ENCODE assay signal across 8 mouse cellular contexts in the genomic region with DNA sequence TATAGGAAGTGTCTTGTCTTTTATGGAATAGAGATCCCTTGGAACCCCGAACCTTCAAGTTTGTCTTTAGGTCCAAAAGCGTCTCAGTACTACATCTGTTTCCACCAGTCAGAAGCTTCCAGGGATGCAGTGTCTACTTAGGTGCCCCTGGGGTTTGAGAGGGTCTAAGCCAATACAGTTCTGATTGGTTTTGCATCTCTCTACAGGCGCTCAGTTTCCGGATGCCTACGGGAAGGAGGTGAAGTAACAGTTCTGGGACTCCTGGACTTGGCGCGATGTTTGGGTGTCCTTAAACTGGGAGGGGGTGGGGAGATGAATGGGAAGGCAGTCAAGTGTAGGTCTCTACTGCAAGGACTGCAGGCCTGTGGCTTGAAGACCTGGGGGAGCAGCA. TPM values are rescaled to one million over a fixed set of nuclear protein-coding genes. Genes with fewer than 3 reads are reported as not detected.
DNase-seq lines count a peak whose midpoint lies in the region; ATAC-seq and TF ChIP-seq lines count a peak whose summit lies in the region.

No protein-coding gene starts in this region.

- peak overlapping the region; percentile 91 for H3K4me2 ChIP-seq in heart, embryonic 11.5 days
- peak overlapping the region; percentile 95 for H3K4me2 ChIP-seq in forebrain, postnatal 0 days (ENCODE audit: low read depth)
- peak overlapping the region; percentile 99 for H3K4me2 ChIP-seq in liver, embryonic 16.5 days (ENCODE audit: low read depth, low read length)

- no peak for TF ChIP-seq RAD21 in MEL (IDR thresholded peaks at IDR 0.05; ENCODE audit: low read depth, low read length)

- peak overlapping the region; percentile 85 for H3K9ac ChIP-seq in heart, embryonic 11.5 days (ENCODE audit: low read depth, low read length)
- peak overlapping the region; percentile 86 for H3K9ac ChIP-seq in MEL (ENCODE audit: control insufficient read depth, low read depth, low read length, poor library complexity, severe bottlenecking)
- H3K9ac ChIP-seq in forebrain, postnatal 0 days = peak overlapping the region; percentile 72
- H3K9ac ChIP-seq in liver, embryonic 16.5 days (ENCODE audit: low read depth, low read length) = peak overlapping the region; percentile 87

- peaks cover 34% of the 10 kb centered on the region for H3K27me3 ChIP-seq in heart, embryonic 11.5 days (ENCODE audit: control insufficient read depth, insufficient read depth, low read length)
- H3K27me3 ChIP-seq in MEL (ENCODE audit: control insufficient read depth in 1 of 2, insufficient read depth in 2 of 2, low read length in 2 of 2) = no peaks in the 10 kb centered on the region; a peak in 1 of 4 replicates
- no peaks in the 10 kb centered on the region for H3K27me3 ChIP-seq in forebrain, postnatal 0 days (ENCODE audit: insufficient read depth, low read length)
- H3K27me3 ChIP-seq in liver, embryonic 16.5 days (ENCODE audit: control insufficient read depth, insufficient read depth, low read depth, low read length) = peaks cover 41% of the 10 kb centered on the region

- peaks cover 28% of the 10 kb centered on the region for H3K4me1 ChIP-seq in heart, embryonic 11.5 days (ENCODE audit: control insufficient read depth, insufficient read depth, low read length)
- peaks cover 6 to 19% of the 10 kb centered on the region in 2 experiments for H3K4me1 ChIP-seq in MEL (ENCODE audit: control insufficient read depth in 1 of 2, insufficient read depth in 2 of 2, low read length in 2 of 2)
- peaks cover 20% of the 10 kb centered on the region for H3K4me1 ChIP-seq in forebrain, postnatal 0 days (ENCODE audit: insufficient read depth)
- H3K4me1 ChIP-seq in liver, embryonic 16.5 days (ENCODE audit: control insufficient read depth, low read depth, low read length) = peaks cover 40% of the 10 kb centered on the region

- H3K9me3 ChIP-seq in heart, embryonic 11.5 days (replicated peaks; ENCODE audit: control insufficient read depth, low read length) = no peaks in the 10 kb centered on the region
- no peaks in the 10 kb centered on the region for H3K9me3 ChIP-seq in MEL (replicated peaks; ENCODE audit: insufficient read depth, low read length)
- H3K9me3 ChIP-seq in forebrain, postnatal 0 days (ENCODE audit: low read length) = no peaks in the 10 kb centered on the region
- H3K9me3 ChIP-seq in liver, embryonic 16.5 days (replicated peaks; ENCODE audit: control insufficient read depth, low read length) = no peaks in the 10 kb centered on the region

- H3K36me3 ChIP-seq in heart, embryonic 11.5 days (ENCODE audit: control insufficient read depth, insufficient read depth, low read length) = no peaks in the 10 kb centered on the region
- peaks cover 0 to 10% of the 10 kb centered on the region in 2 experiments; a peak in 2 of 4 replicates for H3K36me3 ChIP-seq in MEL (ENCODE audit: control insufficient read depth in 1 of 2, insufficient read depth in 2 of 2, low read length in 2 of 2)
- H3K36me3 ChIP-seq in forebrain, postnatal 0 days (ENCODE audit: insufficient read depth) = no peaks in the 10 kb centered on the region
- H3K36me3 ChIP-seq in liver, embryonic 16.5 days (ENCODE audit: control insufficient read depth, insufficient read depth) = 0 out of 2 replicates have a peak, but pooled peaks cover 2% of the 10 kb centered on the region

- no peak for DNase-seq in heart, adult 8-10 months (ENCODE audit: low spot score)
- DNase-seq in MEL (ENCODE audit: low read depth, low spot score) = peak; percentile 80
- no peak for DNase-seq in forebrain, postnatal 0 days
- DNase-seq in ovary, adult 18-20 months (ENCODE audit: low spot score) = no peak
- no peak for DNase-seq in thymus, postnatal 10 days (ENCODE audit: low spot score in 2 of 2)
- DNase-seq in left cerebral cortex, adult 8-10 months (ENCODE audit: low spot score in 2 of 2) = no peak

- 1% methylated on average over 7 of the region's 7 CpGs for WGBS in heart, embryonic 11.5 days (ENCODE audit: insufficient replicate concordance)
- 3% methylated on average over 7 of the region's 7 CpGs for WGBS in forebrain, postnatal 0 days
- WGBS in liver, embryonic 16.5 days (ENCODE audit: insufficient replicate concordance) = under 1% methylated on average over 7 of the region's 7 CpGs

- TF ChIP-seq CTCF in MEL (IDR thresholded peaks at IDR 0.05 in 2 of 3, conservative IDR thresholded peaks at IDR 0.05 in 1 of 3; ENCODE audit: control insufficient read depth in 1 of 3, insufficient read depth in 1 of 3, low read depth in 2 of 3, low read length in 3 of 3, poor library complexity in 1 of 3, severe bottlenecking in 1 of 3) = no peak
- TF ChIP-seq CTCF in forebrain, postnatal 0 days (IDR thresholded peaks at IDR 0.05; ENCODE audit: low read depth) = no peak

- peak overlapping the region; percentile 70 for H3K4me3 ChIP-seq in heart, embryonic 11.5 days (ENCODE audit: low read depth, low read length)
- H3K4me3 ChIP-seq in MEL (ENCODE audit: control insufficient read depth in 1 of 2, insufficient read depth in 1 of 2, low read depth in 2 of 2, low read length in 2 of 2) = peak overlapping the region; percentile 84 to 91
- peak overlapping the region; percentile 87 for H3K4me3 ChIP-seq in forebrain, postnatal 0 days (ENCODE audit: low read depth, low read length)
- H3K4me3 ChIP-seq in liver, embryonic 16.5 days (ENCODE audit: low read depth, low read length) = peak overlapping the region; percentile 81

- peak; percentile 2 to 43; a peak in 2 of 4 replicates for TF ChIP-seq EP300 in MEL (IDR thresholded peaks at IDR 0.05; ENCODE audit: low read depth in 1 of 2, low read length in 2 of 2)

- H3K27ac ChIP-seq in heart, embryonic 11.5 days (ENCODE audit: low read depth, low read length) = peak overlapping the region; percentile 85
- H3K27ac ChIP-seq in MEL (ENCODE audit: control insufficient read depth, low read depth, low read length) = peak overlapping the region; percentile 40
- H3K27ac ChIP-seq in forebrain, postnatal 0 days (ENCODE audit: low read depth, low read length) = peak overlapping the region; percentile 88
- H3K27ac ChIP-seq in liver, embryonic 16.5 days (ENCODE audit: low read length) = peak overlapping the region; percentile 91

- no peak for ATAC-seq in heart, embryonic 11.5 days (replicated peaks; ENCODE audit: insufficient number of reproducible peaks, low FRiP score, low TSS enrichment)
- no peak; the same call in 1 of the 2 replicates for ATAC-seq in forebrain, postnatal 0 days
- ATAC-seq in liver, embryonic 16.5 days (ENCODE audit: low read depth) = no peak

- no peak for TF ChIP-seq POLR2A in MEL (IDR thresholded peaks at IDR 0.05; ENCODE audit: control insufficient read depth in 1 of 2, insufficient read depth in 1 of 2, low read depth in 1 of 2, low read length in 2 of 2, poor library complexity in 1 of 2)

- peaks cover 1% of the 10 kb centered on the region; the same call in 1 of the 2 replicates for H3K79me2 ChIP-seq in MEL (ENCODE audit: control insufficient read depth, insufficient read depth, low read length, poor library complexity)

RNA-seq across cellular contexts. Expression of a gene that starts 0.4 kb away (rescaled TPM):
- polyA plus RNA-seq in heart, embryonic 11.5 days (2014; fragmentation: Nextera tagmentation; extraction: Ambion mirVana) = 321 and 331 TPM in 2 replicates
- total RNA-seq in heart, adult 8-10 months (2022) = 100 to 1,000 TPM; 193 to 338 (median 283) TPM
- 176 and 190 TPM in 2 replicates for total RNA-seq in MEL (2012; rRNA removed)
- 100 to 1,000 TPM in 1 of 2 experiments, not detected in 1; 181 TPM for polyA plus RNA-seq in MEL (2012; ENCODE audit: insufficient read depth in 1 of 2, insufficient read length in 2 of 2, low read depth in 1 of 2, low replicate concordance in 2 of 2, missing spikeins in 1 of 2)
- total RNA-seq in forebrain, postnatal 0 days (2014; rRNA removed) = 117 and 189 TPM in 2 replicates
- polyA plus RNA-seq in forebrain, postnatal 0 days (2015; fragmentation: Nextera tagmentation; extraction: Ambion mirVana) = 350 and 422 TPM in 2 replicates
- 404 and 413 TPM in 2 replicates for polyA plus RNA-seq in liver, embryonic 16.5 days (2015; fragmentation: Nextera tagmentation; extraction: Ambion mirVana)
- 100 to 1,000 TPM; 117 to 147 (median 123) TPM for total RNA-seq in left cerebral cortex, adult 8-10 months (2022)

RNA-seq across cellular contexts. Expression of a gene that starts 1.1 kb away (rescaled TPM):
- polyA plus RNA-seq in heart, embryonic 11.5 days (2014; fragmentation: Nextera tagmentation; extraction: Ambion mirVana) = 3.1 and 3.3 TPM in 2 replicates
- 1 to 10 TPM; 3.1 to 6.9 (median 4.3) TPM for total RNA-seq in heart, adult 8-10 months (2022)
- total RNA-seq in MEL (2012; rRNA removed) = 20.3 and 20.9 TPM in 2 replicates
- 10 to 100 TPM; 29.8 to 43.3 TPM for polyA plus RNA-seq in MEL (2012; ENCODE audit: insufficient read depth in 1 of 2, insufficient read length in 2 of 2, low read depth in 1 of 2, low replicate concordance in 2 of 2, missing spikeins in 1 of 2)
- total RNA-seq in forebrain, postnatal 0 days (2014; rRNA removed) = 82.2 and 104 TPM in 2 replicates
- 13.0 and 18.2 TPM in 2 replicates for polyA plus RNA-seq in forebrain, postnatal 0 days (2015; fragmentation: Nextera tagmentation; extraction: Ambion mirVana)
- polyA plus RNA-seq in liver, embryonic 16.5 days (2015; fragmentation: Nextera tagmentation; extraction: Ambion mirVana) = 0.66 and 0.83 TPM in 2 replicates
- 100 to 1,000 TPM; 217 to 228 (median 217) TPM for total RNA-seq in left cerebral cortex, adult 8-10 months (2022)

RNA-seq across cellular contexts. Expression of a gene that starts 7.5 kb away (rescaled TPM):
- 65.9 and 75.2 TPM in 2 replicates for polyA plus RNA-seq in heart, embryonic 11.5 days (2014; fragmentation: Nextera tagmentation; extraction: Ambion mirVana)
- total RNA-seq in heart, adult 8-10 months (2022) = 10 to 100 TPM; 20.7 to 25.3 (median 21.7) TPM
- 3.8 and 4.6 TPM in 2 replicates for total RNA-seq in MEL (2012; rRNA removed)
- 10 to 100 TPM in 1 of 2 experiments, not detected in 1; 26.0 TPM for polyA plus RNA-seq in MEL (2012; ENCODE audit: insufficient read depth in 1 of 2, insufficient read length in 2 of 2, low read depth in 1 of 2, low replicate concordance in 2 of 2, missing spikeins in 1 of 2)
- total RNA-seq in forebrain, postnatal 0 days (2014; rRNA removed) = 26.6 and 30.6 TPM in 2 replicates
- polyA plus RNA-seq in forebrain, postnatal 0 days (2015; fragmentation: Nextera tagmentation; extraction: Ambion mirVana) = 36.2 and 38.2 TPM in 2 replicates
- polyA plus RNA-seq in liver, embryonic 16.5 days (2015; fragmentation: Nextera tagmentation; extraction: Ambion mirVana) = 22.0 and 27.8 TPM in 2 replicates
- total RNA-seq in left cerebral cortex, adult 8-10 months (2022) = 10 to 100 TPM; 16.0 to 20.0 (median 18.6) TPM

RNA-seq across cellular contexts. Expression of a gene that starts 16.7 kb away (rescaled TPM):
- polyA plus RNA-seq in heart, embryonic 11.5 days (2014; fragmentation: Nextera tagmentation; extraction: Ambion mirVana) = not detected in 2 replicates
- total RNA-seq in heart, adult 8-10 months (2022) = not detected
- total RNA-seq in MEL (2012; rRNA removed) = 0.19 TPM in 1 of 2 replicates, not detected in the other
- polyA plus RNA-seq in MEL (2012; ENCODE audit: insufficient read depth in 1 of 2, insufficient read length in 2 of 2, low read depth in 1 of 2, low replicate concordance in 2 of 2, missing spikeins in 1 of 2) = under 1 TPM in 1 of 2 experiments, not detected in 1; 0.15 TPM
- total RNA-seq in forebrain, postnatal 0 days (2014; rRNA removed) = 0.38 and 0.62 TPM in 2 replicates
- polyA plus RNA-seq in forebrain, postnatal 0 days (2015; fragmentation: Nextera tagmentation; extraction: Ambion mirVana) = 0.23 and 0.50 TPM in 2 replicates
- not detected in 2 replicates for polyA plus RNA-seq in liver, embryonic 16.5 days (2015; fragmentation: Nextera tagmentation; extraction: Ambion mirVana)
- under 1 TPM in 3 of 4 experiments, not detected in 1; 0.43 to 0.74 (median 0.49) TPM for total RNA-seq in left cerebral cortex, adult 8-10 months (2022)

RNA-seq across cellular contexts. Expression of a gene that starts 19.8 kb away (rescaled TPM):
- 0.23 and 0.39 TPM in 2 replicates for polyA plus RNA-seq in heart, embryonic 11.5 days (2014; fragmentation: Nextera tagmentation; extraction: Ambion mirVana)
- under 1 TPM in 1 of 4 experiments, not detected in 3; 0.23 TPM for total RNA-seq in heart, adult 8-10 months (2022)
- 0.13 and 0.35 TPM in 2 replicates for total RNA-seq in MEL (2012; rRNA removed)
- polyA plus RNA-seq in MEL (2012; ENCODE audit: insufficient read depth in 1 of 2, insufficient read length in 2 of 2, low read depth in 1 of 2, low replicate concordance in 2 of 2, missing spikeins in 1 of 2) = under 1 TPM in 1 of 2 experiments, not detected in 1; 0.25 TPM
- not detected in 2 replicates for total RNA-seq in forebrain, postnatal 0 days (2014; rRNA removed)
- 0.10 and 0.23 TPM in 2 replicates for polyA plus RNA-seq in forebrain, postnatal 0 days (2015; fragmentation: Nextera tagmentation; extraction: Ambion mirVana)
- 0.74 and 0.96 TPM in 2 replicates for polyA plus RNA-seq in liver, embryonic 16.5 days (2015; fragmentation: Nextera tagmentation; extraction: Ambion mirVana)
- under 1 TPM in 3 of 4 experiments, not detected in 1; 0.26 to 0.46 (median 0.30) TPM for total RNA-seq in left cerebral cortex, adult 8-10 months (2022)

Comparison
In these comparisons a context has a peak if more than half of its experiments do, and no peak if none do; other contexts are left out.
1. H3K27ac ChIP-seq: peak in every context shown above with its lines; median percentile 91 in liver, embryonic 16.5 days; 88 in forebrain, postnatal 0 days; 85 in heart, embryonic 11.5 days; 40 in MEL.